Mouse (Mus musculus) embryonic facial prominence, embryonic 13.5 days (tissue): ENCODE data around the gene Trp53. TPM values are rescaled to one million over a fixed set of nuclear protein-coding genes. Genes with fewer than 3 reads are reported as not detected.
A peak's percentile ranks its signal among the peaks of the same experiment; 100 is the strongest.

Experiments
- ATAC-seq: fragments of 200-750 bp; cut with Nextera tagmentation; 2 replicates; pipeline ENCODE4 v1.8.0; 2017; ENCODE audit warnings: low read depth; ENCODE audit not compliant: insufficient number of reproducible peaks, insufficient read depth, low FRiP score, low TSS enrichment
- H3K27ac ChIP-seq: fragments of 300-500 bp; sonication (generic); 2 replicates; pipeline ENCODE4 v1.5.1; 2015; ENCODE audit warnings: moderate library complexity, mild to moderate bottlenecking, inconsistent platforms
- H3K27me3 ChIP-seq: fragments of 300-500 bp; sonication (generic); 2 replicates; pipeline ENCODE4 v1.6.1; 2015; ENCODE audit warnings: mild to moderate bottlenecking, inconsistent platforms
- H3K36me3 ChIP-seq: fragments of 300-500 bp; sonication (generic); 2 replicates; pipeline ENCODE4 v1.6.1; 2015; ENCODE audit warnings: mild to moderate bottlenecking, inconsistent platforms
- H3K4me1 ChIP-seq: fragments of 300-500 bp; sonication (generic); 2 replicates; pipeline ENCODE4 v1.6.1; 2015; ENCODE audit warnings: inconsistent platforms
- H3K4me2 ChIP-seq: fragments of 300-500 bp; sonication (generic); 2 replicates; pipeline ENCODE4 v1.6.1; 2015; ENCODE audit warnings: moderate library complexity, mild to moderate bottlenecking, inconsistent platforms
- H3K4me3 ChIP-seq: fragments of 300-500 bp; sonication (generic); 2 replicates; pipeline ENCODE4 v1.5.1; 2015; ENCODE audit warnings: mild to moderate bottlenecking, inconsistent platforms
- H3K9ac ChIP-seq: fragments of 300-500 bp; sonication (generic); 2 replicates; pipeline ENCODE4 v1.6.1; 2015; ENCODE audit warnings: mild to moderate bottlenecking, inconsistent platforms
- H3K9me3 ChIP-seq: fragments of 300-500 bp; sonication (generic); 2 replicates; pipeline ENCODE4 v1.6.1; 2016; ENCODE audit warnings: inconsistent platforms
- WGBS: fragments of 180-500 bp; shearing (Covaris S2); methylation state at CpG from one replicate; pipeline ENCODE4 v1.1.7; 2015; ENCODE audit warnings: mixed read lengths; 5-methylcytosine and 5-hydroxymethylcytosine counted together
- polyA plus RNA-seq: library from polyadenylated mRNA; unstranded; fragments of >200 nt; fragmentation: Nextera tagmentation; extraction: Ambion mirVana; gene quantifications from 2 replicates; pipeline ENCODE4 v1.2.1, GENCODE M21; 2015

Trp53 gene
- polyA plus RNA-seq, 1 experiment from 2014 or later, result 186 TPM

GRCm38 (mm10) chr11:69564391-69564790 lies 15.8 kb upstream of the Trp53 start:
- Histone ChIP-seq H3K27ac (no peak overlapping the region), H3K4me3 (no peak overlapping the region), H3K36me3 (peaks cover 65% of the 10 kb centered on the region), H3K4me1 (peaks cover 23% of the 10 kb centered on the region), H3K27me3 (no peaks in the 10 kb centered on the region), H3K9me3 (no peaks in the 10 kb centered on the region), H3K4me2 (no peak overlapping the region), H3K9ac (no peak overlapping the region)
- WGBS, result 54% methylated on average over 3 of the region's 3 CpGs
- ATAC-seq, result no peak

- peaks cover 21% of the 10 kb centered on the region for H3K4me1 ChIP-seq
- WGBS, result 67% methylated on average over 8 of the region's 8 CpGs
- peaks cover 72% of the 10 kb centered on the region for H3K36me3 ChIP-seq
- no peak for ATAC-seq
- no peak overlapping the region for H3K9ac ChIP-seq
- H3K27ac ChIP-seq, result no peak overlapping the region
- H3K9me3 ChIP-seq, result no peaks in the 10 kb centered on the region
- no peaks in the 10 kb centered on the region for H3K27me3 ChIP-seq
- H3K4me2 ChIP-seq, result no peak overlapping the region
- no peak overlapping the region for H3K4me3 ChIP-seq
Measured at GRCm38 (mm10) chr11:69565131-69565530, 15.0 kb upstream of the Trp53 start.

GRCm38 (mm10) chr11:69575220-69575619 lies 4.9 kb upstream of the Trp53 start:
- no peak for ATAC-seq
- no peak overlapping the region for H3K27ac ChIP-seq
- WGBS, result 62% methylated on average over 3 of the region's 3 CpGs
- H3K9ac ChIP-seq, result 0 out of 2 replicates have a peak overlapping the region, but pooled peaks have one; percentile 22
- peaks cover 60% of the 10 kb centered on the region for H3K36me3 ChIP-seq
- no peaks in the 10 kb centered on the region for H3K27me3 ChIP-seq
- no peak overlapping the region for H3K4me3 ChIP-seq
- H3K4me1 ChIP-seq, result peaks cover 33% of the 10 kb centered on the region
- H3K4me2 ChIP-seq, result no peak overlapping the region
- no peaks in the 10 kb centered on the region for H3K9me3 ChIP-seq

DNA sequence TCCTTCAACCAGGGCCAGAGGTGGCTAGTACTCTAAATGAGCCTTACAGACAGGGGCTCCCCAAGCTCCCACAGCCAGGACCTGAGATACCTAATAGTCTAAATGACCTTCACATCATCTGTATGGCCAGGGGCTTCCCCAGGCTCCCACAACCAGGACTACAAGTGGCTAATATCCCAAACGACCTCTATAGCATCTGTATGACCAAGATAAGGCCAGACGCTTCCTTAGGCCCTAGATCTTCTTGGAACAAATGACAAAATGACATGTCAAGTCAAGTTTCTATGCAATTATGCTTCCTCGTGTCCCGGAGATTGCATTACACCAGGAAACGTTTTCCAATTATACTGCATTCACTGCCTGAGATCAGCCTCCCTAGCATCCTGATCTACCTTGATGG lies 3.9 kb upstream of the Trp53 start:
- Histone ChIP-seq H3K4me2 (0 out of 2 replicates have a peak overlapping the region, but pooled peaks have one; percentile 19), H3K9me3 (no peaks in the 10 kb centered on the region), H3K27me3 (no peaks in the 10 kb centered on the region), H3K9ac (no peak overlapping the region), H3K36me3 (peaks cover 49% of the 10 kb centered on the region), H3K4me3 (no peak overlapping the region), H3K4me1 (peaks cover 33% of the 10 kb centered on the region), H3K27ac (no peak overlapping the region)
- no peak for ATAC-seq
- WGBS, result 64% methylated on average over 5 of the region's 5 CpGs

DNA sequence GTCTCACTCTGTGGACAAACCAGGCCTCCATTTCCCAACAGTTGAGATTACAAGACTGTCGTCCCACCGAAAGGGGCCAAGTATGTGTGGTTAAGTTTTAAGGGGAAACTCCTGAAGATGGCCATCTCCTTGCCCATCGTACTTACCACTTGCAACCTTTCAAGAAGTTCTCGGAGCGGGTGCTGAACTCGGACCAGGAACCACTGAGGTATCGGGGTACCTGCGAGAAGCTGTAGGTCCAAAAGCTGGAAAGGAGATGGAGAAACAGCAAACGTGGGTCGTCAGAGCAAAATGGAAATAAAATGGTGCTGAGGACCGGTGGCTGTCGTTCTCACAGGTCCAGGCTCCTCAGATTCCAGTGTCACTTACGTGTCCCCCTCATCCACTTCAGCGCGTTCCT lies 1.9 kb upstream of the Trp53 start:
- 16% methylated on average over 15 of the region's 15 CpGs for whole genome bisulfite sequencing
- Histone ChIP-seq H3K27ac (peak overlapping the region; percentile 75; the same call in 1 of the 2 replicates), H3K9ac (peak overlapping the region; percentile 90), H3K4me3 (peak overlapping the region; percentile 79), H3K27me3 (no peaks in the 10 kb centered on the region), H3K4me2 (peak overlapping the region; percentile 87), H3K9me3 (no peaks in the 10 kb centered on the region), H3K36me3 (peaks cover 37% of the 10 kb centered on the region), H3K4me1 (peaks cover 44% of the 10 kb centered on the region)
- ATAC-seq, result no peak

DNA sequence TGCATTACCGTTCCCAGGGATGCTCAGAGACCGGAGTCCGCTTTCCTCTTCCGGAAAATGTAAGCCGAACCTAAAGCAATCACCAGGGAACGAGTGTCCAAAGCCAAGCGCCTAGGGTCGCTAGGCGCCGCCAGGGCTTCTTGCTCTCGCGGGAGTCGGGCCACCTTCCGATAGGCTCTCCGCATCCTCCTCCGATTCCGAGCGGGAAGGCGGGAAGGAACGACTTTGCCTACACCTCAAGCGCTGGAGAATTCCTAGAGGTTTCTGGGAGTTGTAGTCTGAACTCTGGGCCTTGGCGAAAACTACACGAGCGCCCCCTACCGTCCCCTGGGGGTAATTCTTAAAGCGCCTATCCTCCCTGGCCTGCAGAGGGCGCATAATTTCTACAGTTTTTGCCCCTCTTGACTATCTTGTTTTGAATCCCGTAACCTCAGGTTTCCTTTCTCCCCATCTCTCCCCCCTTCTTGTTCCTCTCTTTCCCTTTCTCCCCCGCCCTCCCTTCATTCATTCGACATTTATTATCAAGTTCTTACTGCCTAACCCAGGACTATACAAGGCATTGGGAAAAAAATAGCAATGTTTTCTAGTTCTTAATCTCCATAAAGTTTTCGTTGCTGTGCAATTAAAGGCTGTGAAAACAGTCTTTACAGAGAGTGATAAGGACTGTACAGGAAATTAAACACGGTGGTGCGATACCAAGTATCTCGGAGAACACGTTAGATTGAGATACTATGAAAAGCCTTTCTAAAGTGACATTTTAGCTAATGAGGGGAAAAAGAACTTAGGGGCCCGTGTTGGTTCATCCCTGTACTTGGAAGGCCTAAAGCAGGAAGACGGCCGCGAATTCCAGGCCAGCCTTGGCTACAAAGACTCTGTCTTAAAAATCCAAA lies 786 bp upstream of the Trp53 start:
- H3K27ac ChIP-seq, result peak overlapping the region; percentile 96
- peak; percentile 85 for ATAC-seq
- peak overlapping the region; percentile 90 for H3K9ac ChIP-seq
- H3K4me2 ChIP-seq, result peak overlapping the region; percentile 87
- WGBS, result 2% methylated on average over 39 of the region's 39 CpGs
- H3K4me1 ChIP-seq, result peaks cover 44% of the 10 kb centered on the region
- H3K4me3 ChIP-seq, result peak overlapping the region; percentile 79
- no peaks in the 10 kb centered on the region for H3K9me3 ChIP-seq
- no peaks in the 10 kb centered on the region for H3K27me3 ChIP-seq
- H3K36me3 ChIP-seq, result peaks cover 32% of the 10 kb centered on the region

GRCm38 (mm10) chr11:69580572-69581146 lies 500 bp downstream of the Trp53 start:
- under 1% methylated on average over 25 of the region's 25 CpGs for WGBS
- H3K9me3 ChIP-seq, result no peaks in the 10 kb centered on the region
- peak overlapping the region; percentile 96 for H3K27ac ChIP-seq
- H3K4me1 ChIP-seq, result peaks cover 37% of the 10 kb centered on the region
- H3K9ac ChIP-seq, result peak overlapping the region; percentile 90
- peaks cover 20% of the 10 kb centered on the region for H3K36me3 ChIP-seq
- peak overlapping the region; percentile 79 for H3K4me3 ChIP-seq
- H3K27me3 ChIP-seq, result no peaks in the 10 kb centered on the region
- no peak for ATAC-seq
- peak overlapping the region; percentile 87 for H3K4me2 ChIP-seq

DNA sequence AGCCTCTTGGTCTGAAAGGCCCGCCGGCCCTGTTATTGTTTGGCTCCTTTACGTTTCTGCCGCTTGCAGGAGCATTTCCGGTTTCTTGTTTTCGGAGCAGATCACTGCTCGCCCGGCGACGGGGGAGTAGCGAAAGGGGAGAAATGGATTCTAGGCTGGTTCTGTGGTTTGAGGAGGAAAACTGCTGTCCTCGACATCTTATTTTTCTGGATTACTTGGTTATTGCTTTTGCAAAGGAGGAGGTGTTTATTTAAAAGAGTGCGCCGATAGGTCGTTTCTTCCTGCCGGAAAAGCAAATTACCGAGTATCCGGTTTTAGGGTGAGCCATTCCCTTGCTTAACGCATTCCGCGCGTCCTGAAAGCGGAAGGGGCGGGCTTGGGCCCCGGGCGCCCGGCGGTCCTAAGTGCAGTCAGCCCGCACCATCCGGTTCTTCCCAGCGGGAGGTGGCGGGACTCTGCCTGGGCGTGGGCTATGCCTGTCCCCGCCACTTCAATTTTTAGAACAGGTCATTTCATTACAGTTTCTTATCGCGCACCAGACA lies 1.1 kb downstream of the Trp53 start:
- Histone ChIP-seq H3K27me3 (no peaks in the 10 kb centered on the region), H3K9me3 (no peaks in the 10 kb centered on the region), H3K9ac (peak overlapping the region; percentile 90), H3K36me3 (peaks cover 16% of the 10 kb centered on the region), H3K4me2 (peak overlapping the region; percentile 87), H3K27ac (peak overlapping the region; percentile 96), H3K4me1 (peaks cover 35% of the 10 kb centered on the region), H3K4me3 (peak overlapping the region; percentile 79)
- under 1% methylated on average over 36 of the region's 36 CpGs for WGBS
- ATAC-seq, result peak; percentile 69; the same call in 1 of the 2 replicates

DNA sequence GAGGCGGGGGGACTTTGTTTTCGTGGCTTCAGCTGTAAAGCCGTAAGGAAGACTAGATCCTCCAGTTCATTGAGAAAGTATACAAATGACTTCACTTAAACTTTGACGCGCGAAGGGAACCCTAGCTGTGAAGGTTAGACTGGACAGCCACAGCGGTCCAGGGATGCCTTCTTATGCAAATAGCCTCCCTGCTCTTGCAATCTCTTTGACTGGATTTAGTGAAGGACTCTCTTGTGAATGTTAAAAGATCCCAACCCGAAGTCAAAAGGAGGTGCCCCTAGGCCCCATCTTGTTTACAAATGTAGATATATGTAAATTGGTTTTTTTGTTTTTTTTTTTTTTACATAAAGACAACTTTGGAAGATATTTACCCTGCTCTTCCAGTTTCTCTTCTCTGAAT lies 1.7 kb downstream of the Trp53 start:
- ATAC-seq, result no peak
- H3K27ac ChIP-seq, result peak overlapping the region; percentile 96
- peak overlapping the region; percentile 90 for H3K9ac ChIP-seq
- peaks cover 13% of the 10 kb centered on the region for H3K36me3 ChIP-seq
- H3K4me3 ChIP-seq, result peak overlapping the region; percentile 79
- peak overlapping the region; percentile 87 for H3K4me2 ChIP-seq
- no peaks in the 10 kb centered on the region for H3K9me3 ChIP-seq
- no peaks in the 10 kb centered on the region for H3K27me3 ChIP-seq
- 0% methylated on average over 8 of the region's 8 CpGs for WGBS
- peaks cover 30% of the 10 kb centered on the region for H3K4me1 ChIP-seq

DNA sequence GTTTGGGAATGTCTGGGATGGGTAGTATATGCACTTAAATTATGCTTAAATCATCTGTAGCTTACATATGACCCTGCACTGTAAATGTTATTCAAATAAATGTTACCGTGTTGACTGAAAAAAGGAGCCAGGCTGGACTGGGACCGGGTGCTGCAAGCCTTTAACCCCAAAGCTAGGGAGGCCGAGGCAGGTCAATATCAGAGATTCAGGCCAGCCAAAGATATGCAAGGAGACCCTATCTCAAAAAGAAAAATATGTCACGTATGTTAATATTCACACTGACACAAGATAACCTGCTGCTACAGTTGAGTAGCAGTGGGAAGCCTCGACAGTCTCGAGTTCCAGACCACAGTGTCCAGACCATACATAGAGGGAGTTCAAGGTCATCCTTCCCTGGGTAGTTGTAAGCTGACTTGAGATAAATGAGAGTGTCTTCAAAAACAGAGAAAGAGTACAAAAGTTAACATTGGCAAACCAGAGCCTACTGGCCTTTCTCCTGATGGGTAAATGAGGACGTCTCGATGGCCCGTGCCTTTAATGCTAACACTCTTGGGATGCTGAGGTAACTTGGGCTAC lies 2.2 kb downstream of the Trp53 start:
- Histone ChIP-seq H3K36me3 (peaks cover 13% of the 10 kb centered on the region), H3K4me2 (peak overlapping the region; percentile 87), H3K4me3 (peak overlapping the region; percentile 79), H3K27me3 (no peaks in the 10 kb centered on the region), H3K9me3 (no peaks in the 10 kb centered on the region), H3K4me1 (peaks cover 25% of the 10 kb centered on the region), H3K27ac (no peak overlapping the region), H3K9ac (peak overlapping the region; percentile 90; the same call in 1 of the 2 replicates)
- WGBS, result 63% methylated on average over 9 of the region's 9 CpGs
- ATAC-seq, result no peak

- no peak overlapping the region for H3K4me2 ChIP-seq
- no peak overlapping the region for H3K27ac ChIP-seq
- peaks cover 27% of the 10 kb centered on the region for H3K36me3 ChIP-seq
- no peak for ATAC-seq
- no peak overlapping the region for H3K9ac ChIP-seq
- H3K27me3 ChIP-seq, result no peaks in the 10 kb centered on the region
- H3K4me3 ChIP-seq, result no peak overlapping the region
- WGBS, result 85% methylated on average over 7 of the region's 7 CpGs
- peaks cover 12% of the 10 kb centered on the region for H3K4me1 ChIP-seq
- H3K9me3 ChIP-seq, result no peaks in the 10 kb centered on the region
Measured at GRCm38 (mm10) chr11:69584008-69584407, 3.8 kb downstream of the Trp53 start.
